Mouse (Mus musculus) myocyte (in vitro differentiated cells): ENCODE data around the gene Ccdc73. TPM values are rescaled to one million over a fixed set of nuclear protein-coding genes. Genes with fewer than 3 reads are reported as not detected.

Experiments used
- H3K27me3 ChIP-seq: one replicate; pipeline ENCODE4 v1.6.1; 2011; ENCODE audit not compliant: control insufficient read depth, insufficient read depth, insufficient read length
- H3K36me3 ChIP-seq: one replicate; pipeline ENCODE4 v1.6.1; 2011; ENCODE audit not compliant: control insufficient read depth, insufficient read depth
- H3K4me2 ChIP-seq: one replicate; pipeline ENCODE4 v1.6.1; 2011; ENCODE audit warnings: low read depth, control low read depth
- H3K4me3 ChIP-seq: one replicate; pipeline ENCODE4 v1.5.1; 2011; ENCODE audit warnings: mild to moderate bottlenecking, control low read depth, moderate library complexity
- H3K79me2 ChIP-seq: one replicate; pipeline ENCODE4 v1.6.1; 2011; ENCODE audit not compliant: control insufficient read depth, insufficient read depth
- H3ac ChIP-seq: one replicate; pipeline ENCODE4 v1.6.1; 2011; ENCODE audit not compliant: control insufficient read depth, insufficient read length
- CEBPB ChIP-seq: IDR thresholded peaks from 2 replicates; pipeline ENCODE4 v1.6.1; 2011; ENCODE audit warnings: mild to moderate bottlenecking, moderate library complexity; ENCODE audit not compliant: poor library complexity, insufficient read depth, severe bottlenecking
- E2F4 ChIP-seq: IDR thresholded peaks from one replicate; pipeline ENCODE4 v1.6.1; 2011; ENCODE audit warnings: mild to moderate bottlenecking, control low read depth, moderate library complexity; ENCODE audit not compliant: insufficient read depth
- MAX ChIP-seq: IDR thresholded peaks from one replicate; pipeline ENCODE4 v1.6.1; 2011; ENCODE audit warnings: low read depth, mild to moderate bottlenecking, control low read depth
- MYOD1 ChIP-seq, 3 experiments: IDR thresholded peaks; one replicate each; pipeline ENCODE4 v1.6.1; 2011; ENCODE audit warnings: control low read depth in 2 of 3, low read depth in 2 of 3, mild to moderate bottlenecking in 2 of 3, moderate library complexity in 1 of 3; ENCODE audit not compliant: insufficient read length in 2 of 3, control insufficient read depth in 1 of 3
- MYOG ChIP-seq, 3 experiments: IDR thresholded peaks; one replicate each; pipeline ENCODE4 v1.6.1; 2011; ENCODE audit warnings: control low read depth in 2 of 3, low read depth in 2 of 3, mild to moderate bottlenecking in 2 of 3; ENCODE audit not compliant: insufficient read length in 2 of 3, control insufficient read depth in 1 of 3, insufficient read depth in 1 of 3
- POLR2A ChIP-seq: IDR thresholded peaks from one replicate; pipeline ENCODE4 v1.6.1; 2011; ENCODE audit warnings: low read depth, mild to moderate bottlenecking, control low read depth, moderate library complexity; ENCODE audit not compliant: insufficient read length
- POLR2AphosphoS2 ChIP-seq: IDR thresholded peaks from one replicate; pipeline ENCODE4 v1.6.1; 2011; ENCODE audit warnings: low read depth, control low read depth; ENCODE audit not compliant: insufficient read length
- REST ChIP-seq: IDR thresholded peaks from one replicate; pipeline ENCODE4 v1.6.1; 2011; ENCODE audit warnings: mild to moderate bottlenecking, control low read depth, moderate library complexity; ENCODE audit not compliant: insufficient read depth, insufficient read length
- SRF ChIP-seq: IDR thresholded peaks from one replicate; pipeline ENCODE4 v1.6.1; 2011; ENCODE audit warnings: low read depth; ENCODE audit not compliant: control insufficient read depth, insufficient read length
- TCF12 ChIP-seq: IDR thresholded peaks from one replicate; pipeline ENCODE4 v1.6.1; 2011; ENCODE audit warnings: mild to moderate bottlenecking, control low read depth; ENCODE audit not compliant: poor library complexity, insufficient read depth, severe bottlenecking
- TCF3 ChIP-seq: IDR thresholded peaks from one replicate; pipeline ENCODE4 v1.6.1; 2011; ENCODE audit warnings: low read depth, control low read depth; ENCODE audit not compliant: insufficient read length
- USF1 ChIP-seq: IDR thresholded peaks from one replicate; pipeline ENCODE4 v1.6.1; 2011; ENCODE audit warnings: low read depth, mild to moderate bottlenecking, control low read depth, moderate library complexity
- polyA plus RNA-seq: library from polyadenylated mRNA; unstranded; fragments of >200 nt; fragmentation: generic; extraction: Trizol; gene quantifications from one replicate; pipeline ENCODE4 v1.2.1, GENCODE M21; 2012; ENCODE audit warnings: missing spikeins

Gene Ccdc73
- polyA plus RNA-seq, 1 experiment, result 0.18 TPM

DNA sequence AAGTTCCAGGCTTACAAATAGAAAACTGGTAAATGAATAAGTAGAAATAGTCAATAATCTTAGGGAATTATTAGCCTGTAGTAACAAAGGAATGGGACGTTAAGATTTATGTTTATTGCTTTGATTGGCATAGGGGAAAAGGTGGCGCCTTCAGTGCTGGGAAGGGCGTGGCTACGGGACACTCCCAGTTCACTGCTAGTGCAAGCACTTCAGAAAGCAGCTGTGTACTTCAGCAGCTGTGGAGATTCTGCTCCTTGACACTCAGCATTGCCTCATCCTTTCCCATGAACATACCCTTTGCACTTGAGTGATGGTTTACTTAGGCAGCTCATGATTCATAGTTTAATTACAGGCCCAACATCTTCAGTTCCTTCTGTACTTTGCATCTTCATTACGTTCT, 8.5 kb upstream of the Ccdc73 start:
- TF ChIP-seq TCF12, result peak; percentile 30
- TF ChIP-seq SRF, result no peak
- TF ChIP-seq MYOG (IDR thresholded peaks at IDR 0.05; ENCODE audit: control insufficient read depth in 1 of 3, insufficient read depth in 1 of 3, insufficient read length in 2 of 3, low read depth in 2 of 3), result peak; percentile 11 to 80 (median 62)
- TF ChIP-seq MYOD1 (IDR thresholded peaks at IDR 0.05; ENCODE audit: control insufficient read depth in 1 of 3, insufficient read length in 2 of 3, low read depth in 2 of 3), result peak; percentile 34 to 79 (median 78)
- TF ChIP-seq CEBPB, result peak; percentile 75
- TF ChIP-seq POLR2AphosphoS2, result no peak
- TF ChIP-seq TCF3, result peak; percentile 48
- Histone ChIP-seq H3K4me3 (no peak overlapping the region), H3K27me3 (no peaks in the 10 kb centered on the region), H3K4me2 (peak overlapping the region; percentile 40), H3ac (no peak overlapping the region), H3K36me3 (no peaks in the 10 kb centered on the region), H3K79me2 (no peaks in the 10 kb centered on the region)

DNA sequence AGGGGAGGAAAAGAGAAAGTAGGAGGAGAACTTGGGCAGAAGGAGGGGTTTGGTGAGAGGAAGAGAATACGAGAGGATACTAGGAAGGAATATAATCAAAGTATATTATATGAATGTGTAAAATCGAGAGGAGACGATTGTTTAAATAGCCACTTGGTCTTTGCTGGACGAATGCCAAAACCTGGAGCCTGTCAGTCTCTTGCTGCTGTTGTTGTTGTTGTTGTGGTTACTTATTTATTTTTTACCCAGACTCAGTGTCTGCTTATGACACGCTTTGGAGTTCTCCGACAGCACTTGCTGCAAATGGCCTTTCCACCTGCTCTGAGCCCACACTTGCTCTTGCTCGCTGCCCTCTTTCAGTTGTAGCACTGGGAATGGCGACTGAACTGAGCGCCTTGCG, 7.2 kb upstream of the Ccdc73 start:
- no peaks in the 10 kb centered on the region for H3K79me2 ChIP-seq
- H3K4me3 ChIP-seq, result no peak overlapping the region
- H3K4me2 ChIP-seq, result no peak overlapping the region
- H3K36me3 ChIP-seq, result no peaks in the 10 kb centered on the region
- H3K27me3 ChIP-seq, result no peaks in the 10 kb centered on the region
- H3ac ChIP-seq, result no peak overlapping the region
- TF ChIP-seq MAX (no peak), MYOD1 (IDR thresholded peaks at IDR 0.05; ENCODE audit: control insufficient read depth in 1 of 3, insufficient read length in 2 of 3, low read depth in 2 of 3) (no peak), SRF (no peak), TCF3 (no peak), USF1 (no peak), TCF12 (no peak), POLR2AphosphoS2 (no peak), REST (no peak), POLR2A (no peak), CEBPB (no peak), E2F4 (no peak), MYOG (IDR thresholded peaks at IDR 0.05; ENCODE audit: control insufficient read depth in 1 of 3, insufficient read depth in 1 of 3, insufficient read length in 2 of 3, low read depth in 2 of 3) (no peak)

DNA sequence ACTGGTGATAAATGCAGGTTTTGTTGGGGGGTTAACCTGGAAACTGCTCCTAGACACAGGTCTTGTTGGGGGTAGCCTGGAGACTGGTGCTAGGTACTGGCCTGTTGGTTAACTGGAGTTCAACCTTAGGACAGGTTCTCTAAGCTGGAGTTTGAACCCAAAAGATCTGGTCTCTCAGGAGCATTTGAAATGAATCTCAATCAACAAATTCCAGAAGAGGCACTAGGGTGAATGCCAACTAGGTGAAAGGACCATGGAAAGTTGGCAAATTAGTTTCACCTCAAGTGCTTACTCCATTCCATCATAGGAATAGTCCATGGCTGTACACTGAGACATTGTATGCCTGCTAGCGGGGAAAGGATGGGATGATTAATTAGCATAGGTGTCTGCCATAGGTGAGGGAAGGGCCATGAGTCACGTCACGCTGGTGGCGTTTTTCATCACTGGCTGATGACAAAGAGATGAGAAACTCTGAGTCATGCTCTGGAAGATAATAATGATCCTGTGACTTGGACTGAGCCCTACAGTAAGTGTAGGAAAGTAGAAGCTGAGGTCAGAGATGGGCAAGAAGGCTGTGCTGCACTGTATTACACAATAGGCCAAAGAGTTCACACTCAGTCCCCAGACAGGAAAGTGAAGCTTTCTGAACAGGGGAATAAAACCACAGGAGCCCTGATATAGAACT, 3.3 kb upstream of the Ccdc73 start:
- Histone ChIP-seq H3ac (no peak overlapping the region), H3K4me2 (no peak overlapping the region)
- TF ChIP-seq TCF12, result no peak
- no peak for TF ChIP-seq SRF
- TF ChIP-seq MYOG (IDR thresholded peaks at IDR 0.05; ENCODE audit: control insufficient read depth in 1 of 3, insufficient read depth in 1 of 3, insufficient read length in 2 of 3, low read depth in 2 of 3), result no peak
- TF ChIP-seq MYOD1 (IDR thresholded peaks at IDR 0.05; ENCODE audit: control insufficient read depth in 1 of 3, insufficient read length in 2 of 3, low read depth in 2 of 3), result no peak
- no peak for TF ChIP-seq POLR2A
- no peak for TF ChIP-seq USF1
- TF ChIP-seq TCF3, result no peak
- TF ChIP-seq CEBPB, result peak; percentile 85

DNA sequence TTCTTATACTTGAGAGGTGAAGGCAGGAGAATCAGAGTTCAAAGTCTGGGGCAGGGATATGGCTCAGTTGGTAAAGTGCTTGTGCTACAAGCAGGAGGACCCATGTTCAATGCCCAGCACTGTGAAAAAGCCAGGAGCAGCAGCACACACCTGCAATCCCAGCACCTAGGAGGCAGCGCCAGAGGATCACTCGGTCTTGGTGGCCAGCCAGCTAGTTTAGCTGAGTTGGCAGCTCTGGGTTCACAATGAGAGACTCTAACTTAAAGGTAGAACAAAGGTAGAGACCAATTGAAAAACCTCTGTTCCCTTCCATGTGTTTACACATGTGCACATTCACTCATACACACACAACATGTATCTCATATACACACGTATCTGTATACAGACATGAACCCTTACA, 1.5 kb downstream of the Ccdc73 start:
- no peak for TF ChIP-seq MYOG (IDR thresholded peaks at IDR 0.05; ENCODE audit: control insufficient read depth in 1 of 3, insufficient read depth in 1 of 3, insufficient read length in 2 of 3, low read depth in 2 of 3)
- no peak for TF ChIP-seq REST
- TF ChIP-seq POLR2AphosphoS2, result no peak
- no peak for TF ChIP-seq E2F4
- TF ChIP-seq TCF12, result no peak
- no peak for TF ChIP-seq POLR2A
- no peak for TF ChIP-seq SRF
- TF ChIP-seq TCF3, result no peak
- TF ChIP-seq CEBPB, result no peak
- no peak for TF ChIP-seq MAX
- TF ChIP-seq USF1, result no peak
- TF ChIP-seq MYOD1 (IDR thresholded peaks at IDR 0.05; ENCODE audit: control insufficient read depth in 1 of 3, insufficient read length in 2 of 3, low read depth in 2 of 3), result no peak
- Histone ChIP-seq H3K36me3 (no peaks in the 10 kb centered on the region), H3K27me3 (no peaks in the 10 kb centered on the region)

More for the DNA sequence above, 3.3 kb upstream of the Ccdc73 start:
- Histone ChIP-seq H3K36me3 (no peaks in the 10 kb centered on the region), H3K79me2 (no peaks in the 10 kb centered on the region), H3K4me3 (no peak overlapping the region), H3K27me3 (no peaks in the 10 kb centered on the region)

DNA sequence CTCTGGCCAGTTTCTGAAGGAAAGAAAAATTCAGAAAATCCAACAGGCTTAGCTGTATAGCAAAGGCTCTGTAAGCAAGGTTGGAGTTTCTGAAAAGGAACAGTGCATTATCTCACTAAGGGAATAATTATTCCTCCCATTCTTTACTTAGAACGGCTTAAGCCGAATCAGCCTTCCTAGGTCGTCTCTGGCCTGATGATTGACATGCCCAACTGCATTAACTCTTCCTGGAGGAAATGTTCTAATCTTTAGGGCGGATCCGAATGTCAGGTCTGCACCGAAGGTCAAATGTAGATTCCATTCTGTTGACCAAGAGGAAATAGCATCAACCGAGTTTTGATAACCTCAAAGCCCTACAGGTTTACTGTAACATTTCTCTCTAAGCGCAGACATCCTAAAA, 11.2 kb downstream of the Ccdc73 start:
- no peaks in the 10 kb centered on the region for H3K79me2 ChIP-seq
- H3K36me3 ChIP-seq, result no peaks in the 10 kb centered on the region
- TF ChIP-seq TCF12, result peak; percentile 10
- TF ChIP-seq POLR2AphosphoS2, result no peak
- peak in 2 of 3 experiments; percentile 62 to 69 for TF ChIP-seq MYOD1 (IDR thresholded peaks at IDR 0.05; ENCODE audit: control insufficient read depth in 1 of 3, insufficient read length in 2 of 3, low read depth in 2 of 3)
- H3ac ChIP-seq, result no peak overlapping the region
- no peak overlapping the region for H3K4me2 ChIP-seq
- no peak overlapping the region for H3K4me3 ChIP-seq
- H3K27me3 ChIP-seq, result no peaks in the 10 kb centered on the region

More for the DNA sequence above, 1.5 kb downstream of the Ccdc73 start:
- H3K79me2 ChIP-seq, result no peaks in the 10 kb centered on the region
- H3ac ChIP-seq, result no peak overlapping the region
- H3K4me2 ChIP-seq, result no peak overlapping the region
- H3K4me3 ChIP-seq, result no peak overlapping the region
